Mouse (Mus musculus) stomach, postnatal 0 days (tissue): Measurements from ENCODE around the gene Slc11a1.

ENCODE experiments used
- CTCF ChIP-seq: IDR thresholded peaks from 2 replicates; pipeline ENCODE4 v1.5.1; 2016; ENCODE audit warnings: antibody characterized with exemption, low read depth, mild to moderate bottlenecking, moderate library complexity
- EP300 ChIP-seq: optimal IDR thresholded peaks from 2 replicates; pipeline ENCODE3; 2016; ENCODE audit warnings: antibody characterized with exemption

GRCm38 (mm10) chr1:74376396-74376795 is 1.4 kb downstream of the Slc11a1 start:
- no peak for TF ChIP-seq EP300
- no peak for TF ChIP-seq CTCF
